Comparison of ENCODE assay signal across 21 mouse cellular contexts in the genomic region with DNA sequence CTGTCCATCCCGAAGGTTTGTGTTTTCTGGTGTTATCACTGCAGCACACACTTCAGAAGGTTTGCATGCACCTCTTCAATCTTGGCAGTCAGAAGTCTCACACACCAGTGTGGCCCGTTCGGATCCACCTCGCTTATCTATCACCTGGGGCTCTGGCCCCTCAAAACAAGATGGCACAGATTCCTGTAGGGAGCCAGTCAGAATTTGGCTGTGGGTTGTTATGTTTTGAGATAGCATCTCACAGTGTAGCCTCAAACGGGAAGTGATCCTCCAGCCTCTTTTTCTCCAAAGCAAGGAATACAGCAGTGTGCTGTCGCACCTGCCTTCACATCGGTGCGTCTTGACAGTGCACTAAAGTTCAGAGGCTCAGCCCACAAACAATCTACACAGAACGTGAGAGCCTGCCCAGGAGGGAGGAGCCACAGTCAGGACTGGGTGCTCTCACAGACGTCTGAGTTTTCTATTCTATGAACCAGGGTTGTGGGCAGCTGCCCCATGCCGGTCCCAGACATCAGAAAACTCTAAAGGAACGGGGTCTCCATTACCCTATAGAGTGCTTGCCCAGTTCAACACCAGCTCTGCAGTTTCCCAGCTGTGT.
DNase-seq lines count a peak whose midpoint lies in the region; ATAC-seq and TF ChIP-seq lines count a peak whose summit lies in the region.
"Had no signal": no experiment of that assay in that cellular context is flagged by ENCODE, and none has a peak within 500 bp of the region (broad histone marks: within the 10 kb centered on the region; RNA-seq: fewer than 3 reads in every experiment).

No protein-coding gene starts in this region.

- no peak overlapping the region for H3K27ac ChIP-seq in thymus, adult 2 months (ENCODE audit: control insufficient read depth, insufficient read depth, low read length)
- H3K27ac ChIP-seq in bone marrow macrophage, adult 2 months (ENCODE audit: insufficient read depth, low read depth, low read length) = peak overlapping the region; percentile 67
- H3K27ac ChIP-seq: embryonic facial prominence, embryonic 12.5 days; hindbrain, embryonic 12.5 days; limb, embryonic 12.5 days; liver, embryonic 15.5 days; midbrain, embryonic 13.5 days; neural tube, embryonic 13.5 days; stomach, postnatal 0 days had no signal

- H3K36me3 ChIP-seq in thymus, adult 2 months (ENCODE audit: control insufficient read depth, insufficient read depth, low read length) = no peaks in the 10 kb centered on the region
- H3K36me3 ChIP-seq: embryonic facial prominence, embryonic 12.5 days; limb, embryonic 12.5 days; liver, embryonic 15.5 days had no signal

- TF ChIP-seq CTCF in thymus, adult 2 months (IDR thresholded peaks at IDR 0.05; ENCODE audit: borderline replicate concordance, control insufficient read depth, extremely low read depth, insufficient read depth, low read length, poor library complexity) = no peak
- TF ChIP-seq CTCF in bone marrow macrophage, adult 2 months (IDR thresholded peaks at IDR 0.05; ENCODE audit: low read depth, low read length) = no peak

- peak; percentile 14 for DNase-seq in CD4-positive, CD25-positive, alpha-beta regulatory T cell, adult 2 months (ENCODE audit: low read depth, low spot score)
- DNase-seq in thymus, postnatal 0 days (ENCODE audit: low spot score) = peak; percentile 18
- no peak for DNase-seq in thymus, adult 2 months
- no peak for DNase-seq in layer of hippocampus, postnatal 36 days
- no peak for DNase-seq in adrenal gland, adult (ENCODE audit: inconsistent age in 2 of 2, low spot score in 1 of 2)
- DNase-seq: forebrain, postnatal 0 days; gastrocnemius, postnatal 36 days; kidney, adult 2 months; right cerebral cortex, adult 18-20 months had no signal

- H3K27me3 ChIP-seq in thymus, adult 2 months (ENCODE audit: control insufficient read depth, insufficient read depth, low read length) = no peaks in the 10 kb centered on the region; the same call in 1 of the 2 replicates
- H3K27me3 ChIP-seq: hindbrain, embryonic 12.5 days; midbrain, embryonic 13.5 days; neural tube, embryonic 13.5 days had no signal

- WGBS in thymus, adult 2 months = 29% methylated on average over 12 of the region's 12 CpGs

- H3K4me3 ChIP-seq in thymus, adult 2 months (ENCODE audit: control insufficient read depth, insufficient read depth, low read length) = no peak overlapping the region
- H3K4me3 ChIP-seq in bone marrow macrophage, adult 2 months (ENCODE audit: insufficient read depth, low read length) = no peak overlapping the region
- H3K4me3 ChIP-seq: embryonic facial prominence, embryonic 12.5 days; erythroblast, embryonic 14.5 days; hindbrain, embryonic 12.5 days; limb, embryonic 12.5 days; liver, embryonic 15.5 days; midbrain, embryonic 13.5 days; neural tube, embryonic 13.5 days had no signal

- H3K4me1 ChIP-seq in thymus, adult 2 months (replicated peaks; ENCODE audit: control insufficient read depth, insufficient read depth, low read length) = peaks cover 9% of the 10 kb centered on the region
- peaks cover 10% of the 10 kb centered on the region for H3K4me1 ChIP-seq in bone marrow macrophage, adult 2 months (ENCODE audit: control insufficient read depth, insufficient read depth, low read length)
- H3K4me1 ChIP-seq: embryonic facial prominence, embryonic 12.5 days; limb, embryonic 12.5 days had no signal

- ATAC-seq in CD4-positive, CD25-positive, alpha-beta regulatory T cell, adult 4 months = no peak
- peak; percentile 53 for ATAC-seq in megakaryocyte-erythroid progenitor cell, adult 5-6 weeks (replicated peaks; ENCODE audit: low FRiP score, low TSS enrichment, poor library complexity, severe bottlenecking)
- ATAC-seq: forebrain, postnatal 0 days; midbrain, embryonic 13.5 days; Patski had no signal

- TF ChIP-seq POLR2A in thymus, adult 2 months (IDR thresholded peaks at IDR 0.05; ENCODE audit: control insufficient read depth, extremely low read depth, insufficient read depth, low read length, poor library complexity) = no peak
- no peak for TF ChIP-seq POLR2A in bone marrow macrophage, adult 2 months (IDR thresholded peaks at IDR 0.05; ENCODE audit: borderline replicate concordance, low read depth, low read length)

Comparison
In these comparisons a context has a peak if more than half of its experiments do, and no peak if none do; other contexts are left out.
1. DNase-seq: peak in CD4-positive, CD25-positive, alpha-beta regulatory T cell, adult 2 months (single experiment) and thymus, postnatal 0 days (single experiment); none in thymus, adult 2 months (single experiment), layer of hippocampus, postnatal 36 days (0 of 2) and adrenal gland, adult (0 of 2).